Mouse (Mus musculus): ENCODE results near the gene Btbd9. TPM values are rescaled to one million over a fixed set of nuclear protein-coding genes. Genes with fewer than 3 reads are reported as not detected.

Gene Btbd9
- polyA plus RNA-seq, 1 experiment, result 15.3 TPM

GRCm38 (mm10) chr17:30518431-30519171, 57.7 kb downstream of the Btbd9 start:
- H3K36me3 ChIP-seq (ENCODE audit: control insufficient read depth, insufficient read depth), result no peaks in the 10 kb centered on the region
- no peaks in the 10 kb centered on the region for H3K79me2 ChIP-seq (ENCODE audit: control insufficient read depth, insufficient read depth)
- H3K4me3 ChIP-seq (ENCODE audit: insufficient read depth, poor library complexity, severe bottlenecking), result no peak overlapping the region
- TF ChIP-seq MYOD1 (IDR thresholded peaks at IDR 0.05; ENCODE audit: control insufficient read depth, insufficient read length, low read depth), result no peak
- TF ChIP-seq CEBPB (IDR thresholded peaks at IDR 0.05; ENCODE audit: low read depth), result no peak
- TF ChIP-seq CTCF (IDR thresholded peaks at IDR 0.05; ENCODE audit: control insufficient read depth, insufficient read depth, insufficient read length), result no peak
- no peak for TF ChIP-seq MAX (IDR thresholded peaks at IDR 0.05)
- TF ChIP-seq USF1 (IDR thresholded peaks at IDR 0.05; ENCODE audit: low read depth), result no peak
- TF ChIP-seq MYOG (IDR thresholded peaks at IDR 0.05; ENCODE audit: control insufficient read depth, extremely low read depth, insufficient read length), result no peak
- TF ChIP-seq FOSL1 (IDR thresholded peaks at IDR 0.05; ENCODE audit: insufficient read depth, low read length, poor library complexity, severe bottlenecking), result no peak
- H3K27me3 ChIP-seq (ENCODE audit: control insufficient read depth, insufficient read depth, insufficient read length), result no peaks in the 10 kb centered on the region
- no peaks in the 10 kb centered on the region for H3K79me3 ChIP-seq (ENCODE audit: low read depth)
- no peak overlapping the region for H3ac ChIP-seq (ENCODE audit: control insufficient read depth, insufficient read length, low read depth)

- no peak for TF ChIP-seq USF1 (IDR thresholded peaks at IDR 0.05; ENCODE audit: low read depth)
- TF ChIP-seq MYOG (IDR thresholded peaks at IDR 0.05; ENCODE audit: control insufficient read depth, extremely low read depth, insufficient read length), result no peak
- no peak for TF ChIP-seq FOSL1 (IDR thresholded peaks at IDR 0.05; ENCODE audit: insufficient read depth, low read length, poor library complexity, severe bottlenecking)
- TF ChIP-seq CTCF (IDR thresholded peaks at IDR 0.05; ENCODE audit: control insufficient read depth, insufficient read depth, insufficient read length), result no peak
- no peak for TF ChIP-seq CEBPB (IDR thresholded peaks at IDR 0.05; ENCODE audit: low read depth)
- no peak for TF ChIP-seq MAX (IDR thresholded peaks at IDR 0.05)
- no peak for TF ChIP-seq MYOD1 (IDR thresholded peaks at IDR 0.05; ENCODE audit: control insufficient read depth, insufficient read length, low read depth)
- H3K79me2 ChIP-seq (ENCODE audit: control insufficient read depth, insufficient read depth), result no peaks in the 10 kb centered on the region
- H3ac ChIP-seq (ENCODE audit: control insufficient read depth, insufficient read length, low read depth), result no peak overlapping the region
- H3K27me3 ChIP-seq (ENCODE audit: control insufficient read depth, insufficient read depth, insufficient read length), result no peaks in the 10 kb centered on the region
- no peaks in the 10 kb centered on the region for H3K79me3 ChIP-seq (ENCODE audit: low read depth)
- no peaks in the 10 kb centered on the region for H3K36me3 ChIP-seq (ENCODE audit: control insufficient read depth, insufficient read depth)
- H3K4me3 ChIP-seq (ENCODE audit: insufficient read depth, poor library complexity, severe bottlenecking), result no peak overlapping the region
Observed at GRCm38 (mm10) chr17:30516580-30517340, 59.5 kb downstream of the Btbd9 start.

DNA sequence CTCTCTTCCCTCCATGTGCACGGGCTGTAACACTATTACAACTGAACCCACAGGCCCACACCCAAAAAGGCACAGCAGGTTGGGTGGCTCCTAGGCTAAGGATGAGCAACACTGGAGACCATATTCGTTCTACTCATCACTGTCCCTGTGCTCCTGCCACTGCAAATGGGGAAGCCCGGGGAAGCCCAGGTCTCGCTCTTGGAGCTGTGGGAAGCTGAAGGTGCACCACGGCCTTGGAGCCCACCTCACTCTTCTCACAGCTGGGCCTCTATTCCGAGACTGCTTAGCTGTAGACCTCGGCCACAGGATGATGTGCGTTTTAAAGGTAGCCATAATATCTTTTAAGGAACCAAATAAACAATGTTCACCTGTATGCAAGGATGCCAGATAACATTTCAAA, 60.9 kb downstream of the Btbd9 start:
- Histone ChIP-seq H3K4me3 (ENCODE audit: insufficient read depth, poor library complexity, severe bottlenecking) (no peak overlapping the region), H3K36me3 (ENCODE audit: control insufficient read depth, insufficient read depth) (no peaks in the 10 kb centered on the region), H3K79me3 (ENCODE audit: low read depth) (no peaks in the 10 kb centered on the region), H3K27me3 (ENCODE audit: control insufficient read depth, insufficient read depth, insufficient read length) (no peaks in the 10 kb centered on the region), H3ac (ENCODE audit: control insufficient read depth, insufficient read length, low read depth) (no peak overlapping the region), H3K79me2 (ENCODE audit: control insufficient read depth, insufficient read depth) (no peaks in the 10 kb centered on the region)
- TF ChIP-seq USF1 (IDR thresholded peaks at IDR 0.05; ENCODE audit: low read depth) (no peak), MYOD1 (IDR thresholded peaks at IDR 0.05; ENCODE audit: control insufficient read depth, insufficient read length, low read depth) (no peak), MAX (IDR thresholded peaks at IDR 0.05) (no peak), FOSL1 (IDR thresholded peaks at IDR 0.05; ENCODE audit: insufficient read depth, low read length, poor library complexity, severe bottlenecking) (no peak), CEBPB (IDR thresholded peaks at IDR 0.05; ENCODE audit: low read depth) (no peak), MYOG (IDR thresholded peaks at IDR 0.05; ENCODE audit: control insufficient read depth, extremely low read depth, insufficient read length) (no peak), CTCF (IDR thresholded peaks at IDR 0.05; ENCODE audit: control insufficient read depth, insufficient read depth, insufficient read length) (no peak)

- TF ChIP-seq FOSL1 (IDR thresholded peaks at IDR 0.05; ENCODE audit: insufficient read depth, low read length, poor library complexity, severe bottlenecking) (no peak), CTCF (IDR thresholded peaks at IDR 0.05; ENCODE audit: control insufficient read depth, insufficient read depth, insufficient read length) (no peak), MAX (IDR thresholded peaks at IDR 0.05) (no peak), MYOD1 (IDR thresholded peaks at IDR 0.05; ENCODE audit: control insufficient read depth, insufficient read length, low read depth) (no peak), CEBPB (IDR thresholded peaks at IDR 0.05; ENCODE audit: low read depth) (no peak), MYOG (IDR thresholded peaks at IDR 0.05; ENCODE audit: control insufficient read depth, extremely low read depth, insufficient read length) (no peak), USF1 (IDR thresholded peaks at IDR 0.05; ENCODE audit: low read depth) (no peak)
- no peaks in the 10 kb centered on the region for H3K36me3 ChIP-seq (ENCODE audit: control insufficient read depth, insufficient read depth)
- H3ac ChIP-seq (ENCODE audit: control insufficient read depth, insufficient read length, low read depth), result no peak overlapping the region
- H3K27me3 ChIP-seq (ENCODE audit: control insufficient read depth, insufficient read depth, insufficient read length), result no peaks in the 10 kb centered on the region
- no peaks in the 10 kb centered on the region for H3K79me2 ChIP-seq (ENCODE audit: control insufficient read depth, insufficient read depth)
- no peaks in the 10 kb centered on the region for H3K79me3 ChIP-seq (ENCODE audit: low read depth)
- no peak overlapping the region for H3K4me3 ChIP-seq (ENCODE audit: insufficient read depth, poor library complexity, severe bottlenecking)
Observed at GRCm38 (mm10) chr17:30513034-30513433, 63.3 kb downstream of the Btbd9 start.

- TF ChIP-seq USF1 (IDR thresholded peaks at IDR 0.05; ENCODE audit: low read depth), result no peak
- TF ChIP-seq CEBPB (IDR thresholded peaks at IDR 0.05; ENCODE audit: low read depth), result no peak
- TF ChIP-seq MYOD1 (IDR thresholded peaks at IDR 0.05; ENCODE audit: control insufficient read depth, insufficient read length, low read depth), result no peak
- TF ChIP-seq MAX (IDR thresholded peaks at IDR 0.05), result no peak
- TF ChIP-seq FOSL1 (IDR thresholded peaks at IDR 0.05; ENCODE audit: insufficient read depth, low read length, poor library complexity, severe bottlenecking), result no peak
- no peak for TF ChIP-seq CTCF (IDR thresholded peaks at IDR 0.05; ENCODE audit: control insufficient read depth, insufficient read depth, insufficient read length)
- TF ChIP-seq MYOG (IDR thresholded peaks at IDR 0.05; ENCODE audit: control insufficient read depth, extremely low read depth, insufficient read length), result no peak
- Histone ChIP-seq H3K36me3 (ENCODE audit: control insufficient read depth, insufficient read depth) (no peaks in the 10 kb centered on the region), H3ac (ENCODE audit: control insufficient read depth, insufficient read length, low read depth) (no peak overlapping the region), H3K4me3 (ENCODE audit: insufficient read depth, poor library complexity, severe bottlenecking) (no peak overlapping the region), H3K79me3 (ENCODE audit: low read depth) (no peaks in the 10 kb centered on the region), H3K27me3 (ENCODE audit: control insufficient read depth, insufficient read depth, insufficient read length) (no peaks in the 10 kb centered on the region), H3K79me2 (ENCODE audit: control insufficient read depth, insufficient read depth) (no peaks in the 10 kb centered on the region)
Observed at GRCm38 (mm10) chr17:30512531-30512930, 63.8 kb downstream of the Btbd9 start.

Measured in C2C12 (cell line).